Mouse (Mus musculus) retina, embryonic 14.5 days (tissue): ENCODE data around the gene Notum.
A peak's percentile ranks its signal among the peaks of the same experiment; 100 is the strongest.

Source experiments
- DNase-seq: peaks from one replicate; pipeline ENCODE4 v3.0.0-alpha.2; 2015; ENCODE audit warnings: low spot score

Notum gene

GRCm38 (mm10) chr11:120673594-120674122 is 12.7 kb upstream of the Notum start:
- no peak for DNase-seq

GRCm38 (mm10) chr11:120672687-120673593 is 12.0 kb upstream of the Notum start, which contains the start of gene Aspscr1:
Aspscr1 (plus strand) TSS chr11:120672973.
- DNase-seq: peak; percentile 97

GRCm38 (mm10) chr11:120666617-120667016 is 5.6 kb upstream of the Notum start:
- peak; percentile 32 for DNase-seq

- DNase-seq: peak; percentile 59
These were observed 4.4 kb upstream of the Notum start for GRCm38 (mm10) chr11:120665406-120665805.

GRCm38 (mm10) chr11:120663714-120664113 is 2.7 kb upstream of the Notum start:
- DNase-seq: no peak

GRCm38 (mm10) chr11:120662759-120663158 is 1.8 kb upstream of the Notum start:
- no peak for DNase-seq

- DNase-seq: peak; percentile 67
These were observed 487 bp downstream of the Notum start for GRCm38 (mm10) chr11:120660301-120661075.

GRCm38 (mm10) chr11:120659509-120660300 is 1.3 kb downstream of the Notum start:
- peak; percentile 25 for DNase-seq

- peak; percentile 84 for DNase-seq
These were observed 2.0 kb downstream of the Notum start for GRCm38 (mm10) chr11:120658876-120659410.

- DNase-seq: no peak
These were observed 3.7 kb downstream of the Notum start for GRCm38 (mm10) chr11:120657301-120657700.

- DNase-seq: no peak
These were observed 6.2 kb downstream of the Notum start for GRCm38 (mm10) chr11:120654741-120655140.

GRCm38 (mm10) chr11:120651872-120652271 is 9.1 kb downstream of the Notum start:
- DNase-seq: no peak

GRCm38 (mm10) chr11:120648001-120648476 is 12.9 kb downstream of the Notum start, which contains the start of gene Myadml2:
Myadml2 (minus strand) TSS chr11:120648158.
- DNase-seq: peak; percentile 65

- no peak for DNase-seq
These were observed 13.7 kb downstream of the Notum start for GRCm38 (mm10) chr11:120647047-120647830.

GRCm38 (mm10) chr11:120643601-120643987 is 17.4 kb downstream of the Notum start, which contains the start of gene Pycr1:
Pycr1 (minus strand) TSS chr11:120643769.
- DNase-seq: peak; percentile 93

GRCm38 (mm10) chr11:120642939-120643600 is 17.9 kb downstream of the Notum start:
- DNase-seq: peak; percentile 20

GRCm38 (mm10) chr11:120641869-120642268 is 19.1 kb downstream of the Notum start:
- no peak for DNase-seq

- DNase-seq: no peak
These were observed 19.7 kb downstream of the Notum start for GRCm38 (mm10) chr11:120641255-120641654.

- DNase-seq: no peak
These were observed 26.2 kb downstream of the Notum start for GRCm38 (mm10) chr11:120634810-120635209.
